Mouse (Mus musculus): ENCODE results near the gene Ptprr. TPM values are rescaled to one million over a fixed set of nuclear protein-coding genes. Genes with fewer than 3 reads are reported as not detected.

Ptprr gene
- polyA plus RNA-seq, 1 experiment from 2014 or later, result 0.47 TPM

DNA sequence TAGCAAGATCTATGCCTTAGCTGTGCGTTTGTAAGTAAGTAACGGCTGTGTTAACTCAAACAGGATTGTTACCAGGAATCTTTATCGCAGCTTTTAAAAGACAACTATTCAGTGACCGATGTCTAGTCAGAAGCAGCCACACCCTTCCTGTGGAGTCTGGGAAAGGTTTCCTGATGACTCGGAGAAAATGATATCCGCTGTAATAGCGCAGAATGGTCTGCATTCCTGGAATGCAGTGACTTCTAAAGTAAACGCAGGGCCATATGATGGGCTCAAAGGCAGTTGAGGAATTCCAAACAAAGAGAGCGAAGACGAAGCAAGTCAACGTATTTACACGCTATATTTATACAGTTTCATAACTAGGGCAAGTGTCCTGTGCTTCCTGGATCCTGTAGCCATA is 279.8 kb downstream of the Ptprr start:
- Histone ChIP-seq H3K9ac (no peak overlapping the region), H3K36me3 (no peaks in the 10 kb centered on the region), H3K4me1 (peaks cover 39% of the 10 kb centered on the region), H3K9me3 (no peaks in the 10 kb centered on the region), H3K27me3 (replicated peaks) (peaks cover 24% of the 10 kb centered on the region), H3K27ac (replicated peaks) (no peak overlapping the region), H3K4me2 (peak overlapping the region; percentile 32), H3K4me3 (no peak overlapping the region)
- ATAC-seq (ENCODE audit: extremely low read depth, insufficient number of reproducible peaks, low FRiP score, low TSS enrichment), result no peak
- WGBS, result 44% methylated on average over 12 of the region's 12 CpGs

- ATAC-seq (ENCODE audit: extremely low read depth, insufficient number of reproducible peaks, low FRiP score, low TSS enrichment), result no peak
- Histone ChIP-seq H3K36me3 (no peaks in the 10 kb centered on the region), H3K4me3 (peak overlapping the region; percentile 59), H3K4me1 (peaks cover 32% of the 10 kb centered on the region), H3K9me3 (no peaks in the 10 kb centered on the region), H3K27ac (replicated peaks) (peak overlapping the region; percentile 53), H3K4me2 (peak overlapping the region; percentile 83), H3K27me3 (replicated peaks) (peaks cover 34% of the 10 kb centered on the region), H3K9ac (peak overlapping the region; percentile 79)
- 17% methylated on average over 7 of the region's 7 CpGs for WGBS
Measured at GRCm38 (mm10) chr10:116300824-116301223, 282.8 kb downstream of the Ptprr start.

GRCm38 (mm10) chr10:116301258-116301657 is 283.2 kb downstream of the Ptprr start:
- under 1% methylated on average over 36 of the region's 36 CpGs for WGBS
- Histone ChIP-seq H3K4me1 (peaks cover 32% of the 10 kb centered on the region), H3K4me2 (peak overlapping the region; percentile 83), H3K9me3 (no peaks in the 10 kb centered on the region), H3K9ac (peak overlapping the region; percentile 79), H3K4me3 (peak overlapping the region; percentile 59), H3K27me3 (replicated peaks) (peaks cover 34% of the 10 kb centered on the region), H3K36me3 (no peaks in the 10 kb centered on the region), H3K27ac (replicated peaks) (peak overlapping the region; percentile 53)
- no peak for ATAC-seq (ENCODE audit: extremely low read depth, insufficient number of reproducible peaks, low FRiP score, low TSS enrichment)

DNA sequence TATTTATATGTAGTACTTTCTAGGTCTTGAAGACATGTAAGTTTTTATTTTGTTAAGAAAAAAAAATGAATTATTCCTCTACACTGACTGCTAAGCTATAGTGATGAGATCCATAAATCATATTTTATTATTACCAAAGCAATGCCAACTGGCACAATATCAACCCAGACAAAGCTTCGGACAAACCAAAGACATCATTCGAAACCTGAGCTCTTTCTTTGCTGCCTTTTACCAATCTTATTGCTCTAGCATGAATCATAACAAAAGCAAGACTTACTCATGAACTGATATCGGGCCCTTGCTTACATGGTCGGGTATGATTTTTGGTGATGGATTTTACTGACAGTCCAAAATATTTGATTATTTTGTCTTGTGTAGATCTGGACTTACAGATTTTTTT is 286.3 kb downstream of the Ptprr start:
- Histone ChIP-seq H3K27me3 (replicated peaks) (peaks cover 35% of the 10 kb centered on the region), H3K9me3 (no peaks in the 10 kb centered on the region), H3K27ac (replicated peaks) (no peak overlapping the region), H3K4me1 (peaks cover 21% of the 10 kb centered on the region), H3K36me3 (no peaks in the 10 kb centered on the region), H3K4me2 (peak overlapping the region; percentile 5; the same call in 1 of the 2 replicates), H3K9ac (no peak overlapping the region), H3K4me3 (no peak overlapping the region)
- ATAC-seq (ENCODE audit: extremely low read depth, insufficient number of reproducible peaks, low FRiP score, low TSS enrichment), result no peak
- WGBS, result 83% methylated on average over 4 of the region's 4 CpGs

- H3K27me3 ChIP-seq (replicated peaks), result peaks cover 23% of the 10 kb centered on the region
- no peak overlapping the region for H3K9ac ChIP-seq
- ATAC-seq (ENCODE audit: extremely low read depth, insufficient number of reproducible peaks, low FRiP score, low TSS enrichment), result no peak
- H3K36me3 ChIP-seq, result no peaks in the 10 kb centered on the region
- H3K4me2 ChIP-seq, result no peak overlapping the region
- H3K4me3 ChIP-seq, result no peak overlapping the region
- no peak overlapping the region for H3K27ac ChIP-seq (replicated peaks)
- peaks cover 10% of the 10 kb centered on the region for H3K4me1 ChIP-seq
- no peaks in the 10 kb centered on the region for H3K9me3 ChIP-seq
- 69% methylated on average over 2 of the region's 2 CpGs for WGBS
Measured at GRCm38 (mm10) chr10:116309460-116309859, 291.4 kb downstream of the Ptprr start.

DNA sequence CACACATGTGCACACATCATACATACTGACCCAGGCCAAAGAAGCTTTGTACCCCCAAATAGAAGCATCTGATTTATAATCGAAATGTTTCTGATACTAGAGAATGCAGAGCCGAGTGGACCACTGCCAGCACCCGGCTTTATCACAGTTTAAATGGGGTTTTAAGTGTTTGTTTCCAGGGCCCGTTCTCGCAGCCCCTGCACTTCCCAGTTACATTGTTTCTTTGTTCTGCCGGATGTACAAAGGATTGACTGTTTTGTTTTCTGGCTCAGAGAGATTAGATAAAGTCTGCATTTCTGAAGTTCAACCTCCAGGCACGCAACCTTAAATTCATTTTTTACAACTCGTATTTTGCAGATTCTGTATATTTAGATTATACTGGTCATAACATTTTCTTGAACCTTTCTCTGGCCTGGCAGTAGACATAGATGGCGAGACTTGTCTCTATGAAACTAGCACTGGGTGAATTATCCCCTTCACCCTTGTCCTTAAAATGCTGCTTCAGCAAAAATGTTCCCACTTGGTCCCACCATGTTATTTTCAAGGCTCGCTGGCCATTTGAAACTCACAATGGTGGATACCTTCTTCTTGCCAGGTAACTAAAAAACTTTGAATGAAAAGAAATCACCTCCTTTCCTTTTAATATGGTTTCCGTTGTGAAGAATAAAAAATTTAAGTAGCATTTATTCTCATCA is 292.6 kb downstream of the Ptprr start:
- Histone ChIP-seq H3K36me3 (no peaks in the 10 kb centered on the region; the same call in 1 of the 2 replicates), H3K4me2 (peak overlapping the region; percentile 37), H3K9ac (no peak overlapping the region), H3K4me1 (peaks cover 10% of the 10 kb centered on the region), H3K9me3 (no peaks in the 10 kb centered on the region), H3K27ac (replicated peaks) (no peak overlapping the region; the same call in 1 of the 2 replicates), H3K27me3 (replicated peaks) (peaks cover 25% of the 10 kb centered on the region), H3K4me3 (no peak overlapping the region)
- 29% methylated on average over 11 of the region's 11 CpGs for whole genome bisulfite sequencing
- no peak for ATAC-seq (ENCODE audit: extremely low read depth, insufficient number of reproducible peaks, low FRiP score, low TSS enrichment)

DNA sequence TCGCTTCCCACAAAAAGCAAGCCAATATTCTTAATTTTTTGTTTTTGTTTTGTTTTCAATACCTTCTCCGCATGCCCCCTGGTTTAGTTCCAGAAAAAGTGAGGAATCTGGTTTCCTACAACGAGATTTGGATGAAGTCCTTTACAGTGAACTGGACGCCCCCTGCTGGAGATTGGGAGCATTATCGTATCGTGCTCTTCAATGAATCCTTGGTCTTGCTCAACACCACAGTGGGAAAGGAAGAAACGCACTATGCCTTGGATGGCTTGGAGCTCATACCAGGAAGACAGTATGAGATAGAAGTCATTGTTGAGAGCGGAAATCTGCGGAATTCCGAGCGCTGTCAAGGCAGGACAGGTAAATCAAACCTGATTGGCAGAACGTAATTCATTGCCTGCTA is 301.2 kb downstream of the Ptprr start:
- Histone ChIP-seq H3K36me3 (no peaks in the 10 kb centered on the region; the same call in 1 of the 2 replicates), H3K4me1 (peaks cover 3% of the 10 kb centered on the region; the same call in 1 of the 2 replicates), H3K4me2 (peak overlapping the region; percentile 21; the same call in 1 of the 2 replicates), H3K9me3 (no peaks in the 10 kb centered on the region), H3K27me3 (replicated peaks) (peaks cover 7% of the 10 kb centered on the region; the same call in 1 of the 2 replicates), H3K9ac (no peak overlapping the region), H3K27ac (replicated peaks) (no peak overlapping the region), H3K4me3 (no peak overlapping the region)
- WGBS, result 19% methylated on average over 12 of the region's 12 CpGs
- ATAC-seq (ENCODE audit: extremely low read depth, insufficient number of reproducible peaks, low FRiP score, low TSS enrichment), result no peak

Other genes starting within 250 kb of the Ptprr start
- 1.9 and 3.9 TPM in 2 replicates for gene Tspan8, start 201.4 kb upstream of the Ptprr start, polyA plus RNA-seq (2015; fragmentation: Nextera tagmentation; extraction: Ambion mirVana)
- not detected in 2 replicates for gene 4933416C03Rik, start 95.7 kb downstream of the Ptprr start, polyA plus RNA-seq (2015; fragmentation: Nextera tagmentation; extraction: Ambion mirVana)

Data from heart, embryonic 13.5 days (tissue).